Mouse (Mus musculus): ENCODE results near the gene Odf4. TPM values are rescaled to one million over a fixed set of nuclear protein-coding genes. Genes with fewer than 3 reads are reported as not detected.
A peak's percentile ranks its signal among the peaks of the same experiment; 100 is the strongest.

The Odf4 gene
- polyA plus RNA-seq, 1 experiment from 2014 or later = not detected

DNA sequence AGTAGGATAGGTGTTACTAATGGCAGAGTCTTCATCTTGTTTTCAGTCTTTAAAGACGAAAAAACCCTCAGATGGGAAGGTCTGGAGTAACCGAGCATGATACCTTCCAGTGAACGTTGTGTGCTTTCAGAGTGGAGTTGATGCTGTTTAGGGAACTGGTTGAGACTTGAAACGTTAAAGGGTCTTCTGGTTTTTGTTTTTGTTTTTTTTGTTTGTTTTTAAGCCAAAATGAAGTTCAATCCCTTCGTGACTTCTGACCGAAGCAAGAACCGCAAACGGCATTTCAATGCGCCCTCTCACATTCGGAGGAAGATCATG is 24.9 kb downstream of the Odf4 start:
- peak overlapping the region; percentile 84 for H3K9ac ChIP-seq (ENCODE audit: low read depth, low read length)
- no peak overlapping the region; the same call in 1 of the 2 replicates for H3K27ac ChIP-seq (ENCODE audit: low read length)
- peak overlapping the region; percentile 72 for H3K4me2 ChIP-seq (ENCODE audit: low read depth, low read length)
- no peaks in the 10 kb centered on the region for H3K27me3 ChIP-seq (ENCODE audit: control insufficient read depth, insufficient read depth, low read depth, low read length)
- 0% methylated on average over 10 of the region's 10 CpGs for WGBS (ENCODE audit: insufficient replicate concordance)
- no peaks in the 10 kb centered on the region for H3K9me3 ChIP-seq (replicated peaks; ENCODE audit: control insufficient read depth, low read length)
- ATAC-seq (ENCODE audit: low read depth) = no peak
- H3K4me3 ChIP-seq (ENCODE audit: low read depth, low read length) = peak overlapping the region; percentile 82
- H3K4me1 ChIP-seq (ENCODE audit: control insufficient read depth, low read depth, low read length) = peaks cover 40% of the 10 kb centered on the region
- H3K36me3 ChIP-seq (ENCODE audit: control insufficient read depth, insufficient read depth) = peaks cover 35% of the 10 kb centered on the region

DNA sequence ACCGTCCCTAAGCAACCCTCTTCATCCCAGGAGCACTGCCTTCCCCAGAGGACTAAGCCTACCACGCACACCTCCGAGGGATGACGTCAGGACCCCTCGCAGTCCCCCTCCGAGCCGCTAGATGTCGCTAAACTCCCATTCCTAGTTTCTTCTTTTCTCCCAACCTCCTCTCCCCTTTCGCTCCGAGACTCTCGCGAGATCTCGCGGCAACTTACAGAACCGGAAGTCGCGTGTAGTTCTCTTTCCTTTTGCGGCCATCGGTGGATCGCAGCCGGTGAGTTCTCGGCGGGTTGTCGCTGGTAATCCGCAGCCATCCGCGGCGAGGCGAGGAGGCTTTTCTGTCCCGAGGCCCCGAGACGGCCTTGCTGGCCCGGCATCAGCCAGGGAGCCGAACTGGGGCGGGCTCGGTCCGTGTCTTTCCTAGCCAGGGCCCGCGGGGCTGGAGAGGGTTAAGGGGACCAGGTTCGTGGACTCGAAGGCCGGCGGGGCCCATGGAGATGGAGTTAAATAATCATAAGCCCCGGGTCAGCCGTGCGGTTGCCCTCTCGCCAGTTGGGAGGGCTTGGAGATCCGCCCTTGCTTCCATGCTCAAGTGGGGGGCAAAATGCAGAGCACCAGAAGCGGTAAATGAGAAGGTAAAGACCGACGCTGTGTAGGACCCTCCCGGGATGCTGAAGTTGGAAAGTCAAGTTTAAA is 25.4 kb downstream of the Odf4 start, which contains the start of gene Rpl26:
Gene Rpl26, plus strand, starts transcription at position 233 of the 696 bp plus-strand sequence.
- no peaks in the 10 kb centered on the region for H3K27me3 ChIP-seq (ENCODE audit: control insufficient read depth, insufficient read depth, low read depth, low read length)
- H3K4me3 ChIP-seq (ENCODE audit: low read depth, low read length) = peak within 1 kb of the TSS; percentile 82
- H3K36me3 ChIP-seq (ENCODE audit: control insufficient read depth, insufficient read depth) = peaks cover 35% of the 10 kb centered on the region
- peaks cover 44% of the 10 kb centered on the region for H3K4me1 ChIP-seq (ENCODE audit: control insufficient read depth, low read depth, low read length)
- H3K9me3 ChIP-seq (replicated peaks; ENCODE audit: control insufficient read depth, low read length) = no peaks in the 10 kb centered on the region
- peak within 1 kb of the TSS; percentile 51 for H3K27ac ChIP-seq (ENCODE audit: low read length)
- ATAC-seq (ENCODE audit: low read depth) = peak; percentile 77
- WGBS (ENCODE audit: insufficient replicate concordance) = under 1% methylated on average over 52 of the region's 52 CpGs
- peak within 1 kb of the TSS; percentile 75 for H3K4me2 ChIP-seq (ENCODE audit: low read depth, low read length)
- peak within 1 kb of the TSS; percentile 84 for H3K9ac ChIP-seq (ENCODE audit: low read depth, low read length)

DNA sequence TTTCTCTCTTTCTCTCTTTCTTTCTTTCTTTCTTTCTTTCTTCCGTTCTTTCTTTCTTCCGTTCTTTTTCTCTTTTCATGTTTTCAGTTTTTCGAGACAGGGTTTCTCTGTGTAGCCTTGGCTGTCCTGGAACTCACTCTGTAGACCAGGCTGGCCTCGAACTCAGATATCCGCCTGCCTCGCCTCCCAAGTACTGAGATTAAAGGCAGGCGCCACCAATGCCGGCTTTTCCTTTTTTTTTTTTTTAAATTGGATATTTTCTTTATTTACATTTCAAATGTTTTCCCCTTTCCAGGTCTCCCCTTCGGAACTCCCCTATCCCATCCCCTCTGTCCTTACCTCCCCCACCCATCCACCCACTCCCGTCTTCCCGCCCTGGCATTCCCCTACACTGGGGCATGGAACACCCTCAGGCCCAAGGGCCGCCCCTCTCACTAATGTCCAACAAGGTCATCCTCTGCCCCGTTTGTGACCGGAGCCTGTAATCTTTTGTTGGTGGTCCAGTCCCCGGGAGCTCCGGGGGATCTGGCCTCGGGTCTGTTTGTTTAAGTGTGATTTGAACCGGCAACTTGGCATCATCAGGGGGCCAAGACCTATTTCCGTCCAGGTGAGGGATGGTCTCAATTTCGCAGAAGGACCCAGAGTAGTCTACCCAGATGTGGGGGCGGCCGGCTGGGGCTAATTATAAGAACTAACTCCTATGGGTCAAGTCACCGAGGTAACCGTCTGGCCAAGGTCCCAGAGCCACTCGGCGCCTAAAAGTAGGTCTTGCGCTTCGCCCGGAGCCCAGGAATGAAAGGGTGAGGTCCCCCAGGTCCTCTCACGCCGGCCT is 26.1 kb downstream of the Odf4 start:
- H3K27ac ChIP-seq (ENCODE audit: low read length) = no peak overlapping the region
- H3K4me1 ChIP-seq (ENCODE audit: control insufficient read depth, low read depth, low read length) = peaks cover 49% of the 10 kb centered on the region
- 29% methylated on average over 31 of the region's 31 CpGs for WGBS (ENCODE audit: insufficient replicate concordance)

GRCm38 (mm10) chr11:68899815-68900214 is 27.1 kb downstream of the Odf4 start:
- Histone ChIP-seq H3K9ac (ENCODE audit: low read depth, low read length) (no peak overlapping the region), H3K27ac (ENCODE audit: low read length) (0 out of 2 replicates have a peak overlapping the region, but pooled peaks have one; percentile 4), H3K36me3 (ENCODE audit: control insufficient read depth, insufficient read depth) (peaks cover 21% of the 10 kb centered on the region), H3K4me3 (ENCODE audit: low read depth, low read length) (no peak overlapping the region), H3K27me3 (ENCODE audit: control insufficient read depth, insufficient read depth, low read depth, low read length) (no peaks in the 10 kb centered on the region), H3K4me1 (ENCODE audit: control insufficient read depth, low read depth, low read length) (peaks cover 49% of the 10 kb centered on the region), H3K9me3 (replicated peaks; ENCODE audit: control insufficient read depth, low read length) (no peaks in the 10 kb centered on the region), H3K4me2 (ENCODE audit: low read depth, low read length) (no peak overlapping the region)
- no peak for ATAC-seq (ENCODE audit: low read depth)
- WGBS (ENCODE audit: insufficient replicate concordance) = 61% methylated on average over 8 of the region's 8 CpGs

More for the DNA sequence above, 26.1 kb downstream of the Odf4 start:
- H3K36me3 ChIP-seq (ENCODE audit: control insufficient read depth, insufficient read depth) = peaks cover 30% of the 10 kb centered on the region
- ATAC-seq (ENCODE audit: low read depth) = no peak
- H3K9me3 ChIP-seq (replicated peaks; ENCODE audit: control insufficient read depth, low read length) = no peaks in the 10 kb centered on the region
- H3K4me2 ChIP-seq (ENCODE audit: low read depth, low read length) = peak overlapping the region; percentile 75
- peak overlapping the region; percentile 82 for H3K4me3 ChIP-seq (ENCODE audit: low read depth, low read length)
- peak overlapping the region; percentile 68 for H3K9ac ChIP-seq (ENCODE audit: low read depth, low read length)
- no peaks in the 10 kb centered on the region for H3K27me3 ChIP-seq (ENCODE audit: control insufficient read depth, insufficient read depth, low read depth, low read length)

- Histone ChIP-seq H3K27ac (ENCODE audit: low read length) (peak overlapping the region; percentile 39), H3K4me2 (ENCODE audit: low read depth, low read length) (no peak overlapping the region), H3K9me3 (replicated peaks; ENCODE audit: control insufficient read depth, low read length) (no peaks in the 10 kb centered on the region), H3K27me3 (ENCODE audit: control insufficient read depth, insufficient read depth, low read depth, low read length) (no peaks in the 10 kb centered on the region), H3K9ac (ENCODE audit: low read depth, low read length) (0 out of 2 replicates have a peak overlapping the region, but pooled peaks have one; percentile 5), H3K4me3 (ENCODE audit: low read depth, low read length) (no peak overlapping the region), H3K4me1 (ENCODE audit: control insufficient read depth, low read depth, low read length) (peaks cover 49% of the 10 kb centered on the region), H3K36me3 (ENCODE audit: control insufficient read depth, insufficient read depth) (peaks cover 11% of the 10 kb centered on the region)
- ATAC-seq (ENCODE audit: low read depth) = peak; percentile 31; the same call in 1 of the 2 replicates
- WGBS (ENCODE audit: insufficient replicate concordance) = 20% methylated on average over 6 of the region's 6 CpGs
These were observed 28.1 kb downstream of the Odf4 start for GRCm38 (mm10) chr11:68898790-68899189.

GRCm38 (mm10) chr11:68897838-68898237 is 29.0 kb downstream of the Odf4 start:
- WGBS (ENCODE audit: insufficient replicate concordance) = 48% methylated on average over 6 of the region's 6 CpGs
- Histone ChIP-seq H3K9me3 (replicated peaks; ENCODE audit: control insufficient read depth, low read length) (no peaks in the 10 kb centered on the region), H3K9ac (ENCODE audit: low read depth, low read length) (no peak overlapping the region), H3K4me1 (ENCODE audit: control insufficient read depth, low read depth, low read length) (peaks cover 48% of the 10 kb centered on the region), H3K27me3 (ENCODE audit: control insufficient read depth, insufficient read depth, low read depth, low read length) (no peaks in the 10 kb centered on the region), H3K36me3 (ENCODE audit: control insufficient read depth, insufficient read depth) (peaks cover 1% of the 10 kb centered on the region; the same call in 1 of the 2 replicates), H3K4me2 (ENCODE audit: low read depth, low read length) (no peak overlapping the region), H3K4me3 (ENCODE audit: low read depth, low read length) (no peak overlapping the region), H3K27ac (ENCODE audit: low read length) (no peak overlapping the region)
- ATAC-seq (ENCODE audit: low read depth) = no peak

DNA sequence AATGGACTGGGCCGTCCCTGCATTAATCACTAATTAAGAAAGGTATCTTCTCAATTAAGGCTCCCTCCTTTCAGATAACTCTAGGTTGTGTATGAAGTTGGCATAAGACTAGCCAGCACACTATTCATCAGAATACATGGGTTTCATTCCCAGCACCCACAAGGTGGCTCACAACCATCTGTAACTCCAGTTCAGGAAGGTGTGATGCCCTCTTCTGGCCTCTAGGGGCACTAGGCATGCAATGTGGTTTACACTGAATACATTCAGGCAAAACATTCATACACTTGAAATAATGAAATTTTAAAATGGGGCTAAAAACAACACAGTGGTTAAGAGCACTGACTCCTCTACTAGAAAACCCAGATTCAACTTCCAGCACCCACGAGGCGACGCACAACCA is 29.8 kb downstream of the Odf4 start:
- Histone ChIP-seq H3K4me2 (ENCODE audit: low read depth, low read length) (no peak overlapping the region), H3K36me3 (ENCODE audit: control insufficient read depth, insufficient read depth) (no peaks in the 10 kb centered on the region), H3K9ac (ENCODE audit: low read depth, low read length) (no peak overlapping the region), H3K27ac (ENCODE audit: low read length) (peak overlapping the region; percentile 78), H3K27me3 (ENCODE audit: control insufficient read depth, insufficient read depth, low read depth, low read length) (no peaks in the 10 kb centered on the region), H3K4me3 (ENCODE audit: low read depth, low read length) (no peak overlapping the region), H3K9me3 (replicated peaks; ENCODE audit: control insufficient read depth, low read length) (no peaks in the 10 kb centered on the region), H3K4me1 (ENCODE audit: control insufficient read depth, low read depth, low read length) (peaks cover 51% of the 10 kb centered on the region)
- no peak for ATAC-seq (ENCODE audit: low read depth)
- WGBS (ENCODE audit: insufficient replicate concordance) = 62% methylated on average over 4 of the region's 4 CpGs

DNA sequence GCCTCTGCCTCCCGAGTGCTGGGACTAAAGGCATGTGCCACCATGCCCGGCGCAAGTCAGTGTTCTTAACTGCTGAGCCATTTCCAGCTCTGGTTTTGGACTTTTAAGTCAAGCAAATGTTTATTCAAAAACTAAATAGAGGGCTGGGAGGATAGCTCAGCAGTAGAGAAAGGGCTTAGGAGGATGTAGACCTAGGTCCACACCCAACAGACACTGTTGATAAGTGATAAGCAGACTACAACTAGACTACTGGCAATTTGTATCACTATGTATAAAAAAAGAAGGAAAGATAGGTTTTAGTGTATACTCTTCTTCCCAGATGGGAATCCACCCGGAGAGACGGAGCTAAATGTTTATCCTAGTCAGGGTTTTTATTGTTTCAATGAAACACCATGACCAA is 30.6 kb downstream of the Odf4 start:
- no peaks in the 10 kb centered on the region for H3K9me3 ChIP-seq (replicated peaks; ENCODE audit: control insufficient read depth, low read length)
- H3K9ac ChIP-seq (ENCODE audit: low read depth, low read length) = no peak overlapping the region
- H3K4me2 ChIP-seq (ENCODE audit: low read depth, low read length) = no peak overlapping the region; the same call in 1 of the 2 replicates
- H3K4me1 ChIP-seq (ENCODE audit: control insufficient read depth, low read depth, low read length) = peaks cover 53% of the 10 kb centered on the region
- H3K36me3 ChIP-seq (ENCODE audit: control insufficient read depth, insufficient read depth) = no peaks in the 10 kb centered on the region
- H3K27me3 ChIP-seq (ENCODE audit: control insufficient read depth, insufficient read depth, low read depth, low read length) = no peaks in the 10 kb centered on the region
- 34% methylated on average over 5 of the region's 5 CpGs for WGBS (ENCODE audit: insufficient replicate concordance)
- peak; percentile 75 for ATAC-seq (ENCODE audit: low read depth)
- H3K27ac ChIP-seq (ENCODE audit: low read length) = peak overlapping the region; percentile 78
- no peak overlapping the region for H3K4me3 ChIP-seq (ENCODE audit: low read depth, low read length)
